Mouse (Mus musculus): ENCODE data around the gene F2.
"Not testable (repeated sequence)": the region's sequence is repeated elsewhere in the genome, so short reads cannot be mapped to it uniquely, and the experiment has no call there.

F2 gene

GRCm38 (mm10) chr2:91645811-91646210 lies 9.6 kb upstream of the F2 start:
- DNase-seq = no peak

- DNase-seq = no peak
Measured at GRCm38 (mm10) chr2:91645354-91645753, 9.1 kb upstream of the F2 start.

- no peak for DNase-seq
Measured at GRCm38 (mm10) chr2:91644021-91644420, 7.8 kb upstream of the F2 start.

GRCm38 (mm10) chr2:91642825-91643415 lies 6.7 kb upstream of the F2 start:
- no peak for DNase-seq

- DNase-seq = no peak
Measured at GRCm38 (mm10) chr2:91638931-91639330, 2.7 kb upstream of the F2 start.

GRCm38 (mm10) chr2:91636727-91637338 lies 619 bp upstream of the F2 start:
- DNase-seq = no peak

- DNase-seq = no peak
Measured at GRCm38 (mm10) chr2:91635486-91635885, 728 bp downstream of the F2 start.

GRCm38 (mm10) chr2:91634841-91635240 lies 1.4 kb downstream of the F2 start:
- no peak for DNase-seq

- DNase-seq = no peak
Measured at GRCm38 (mm10) chr2:91633334-91633977, 2.8 kb downstream of the F2 start.

GRCm38 (mm10) chr2:91632316-91632715 lies 3.9 kb downstream of the F2 start:
- DNase-seq = no peak

GRCm38 (mm10) chr2:91631826-91632225 lies 4.4 kb downstream of the F2 start:
- DNase-seq = no peak

GRCm38 (mm10) chr2:91630384-91630783 lies 5.8 kb downstream of the F2 start:
- DNase-seq = no peak

GRCm38 (mm10) chr2:91629682-91630081 lies 6.5 kb downstream of the F2 start:
- no peak for DNase-seq

- DNase-seq = no peak
Measured at GRCm38 (mm10) chr2:91628171-91628570, 8.0 kb downstream of the F2 start.

- no peak for DNase-seq
Measured at GRCm38 (mm10) chr2:91627486-91627885, 8.7 kb downstream of the F2 start.

- not testable (repeated sequence) for DNase-seq
Measured at GRCm38 (mm10) chr2:91623366-91623765, 12.8 kb downstream of the F2 start.

- DNase-seq = no peak
Measured at GRCm38 (mm10) chr2:91622356-91622755, 13.9 kb downstream of the F2 start.

GRCm38 (mm10) chr2:91609370-91609769 lies 26.8 kb downstream of the F2 start:
- not testable (repeated sequence) for DNase-seq

- DNase-seq = no peak
Measured at GRCm38 (mm10) chr2:91602389-91602788, 33.8 kb downstream of the F2 start.

- no peak for DNase-seq
Measured at GRCm38 (mm10) chr2:91600475-91600874, 35.7 kb downstream of the F2 start.

- no peak for DNase-seq
Measured at GRCm38 (mm10) chr2:91586242-91586641, 50.0 kb downstream of the F2 start.

- no peak for DNase-seq
Measured at GRCm38 (mm10) chr2:91580894-91581293, 55.3 kb downstream of the F2 start.
